Mouse (Mus musculus) spleen, adult 2 months (tissue): ENCODE measurements at regions not wholly inside any gene's neighbourhood (a gene's known extent, or its start where the extent isn't known, plus 50 kb on each side); places are given as distances from the start of the nearest gene placed in this dataset.

ENCODE experiments used
- DNase-seq, 2 experiments: peaks; one replicate each; pipeline versions ENCODE4 v3.0.0 to v3.0.0-alpha.2; 2012 to 2021; ENCODE audit warnings: low spot score in 2 of 2, low read depth in 1 of 2
- H3K27ac ChIP-seq: fragments of 200-500 bp; 2 replicates; pipeline ENCODE4 v1.5.1; 2012; ENCODE audit warnings: low read length, inconsistent platforms; ENCODE audit not compliant: insufficient read depth
- H3K27me3 ChIP-seq: fragments of 200-500 bp; 2 replicates; pipeline ENCODE4 v1.6.1; 2012; ENCODE audit warnings: mild to moderate bottlenecking, moderate library complexity, low read length, inconsistent platforms; ENCODE audit not compliant: control insufficient read depth, insufficient read depth
- H3K36me3 ChIP-seq: fragments of 200-500 bp; 2 replicates; pipeline ENCODE4 v1.6.1; 2012; ENCODE audit warnings: mild to moderate bottlenecking, low read length, inconsistent platforms; ENCODE audit not compliant: control insufficient read depth, insufficient read depth
- H3K4me1 ChIP-seq: fragments of 200-500 bp; 2 replicates; pipeline ENCODE4 v1.6.1; 2011; ENCODE audit warnings: inconsistent platforms; ENCODE audit not compliant: control insufficient read depth, insufficient read depth, insufficient read length
- H3K4me3 ChIP-seq: fragments of 200-500 bp; 2 replicates; pipeline ENCODE4 v1.5.1; 2011; ENCODE audit warnings: mild to moderate bottlenecking, inconsistent platforms; ENCODE audit not compliant: insufficient read depth, insufficient read length; ENCODE audit errors: extremely low read depth
- CTCF ChIP-seq: fragments of 200-500 bp; IDR thresholded peaks from 2 replicates; pipeline ENCODE4 v1.5.1; 2011; ENCODE audit warnings: mild to moderate bottlenecking, inconsistent platforms; ENCODE audit not compliant: insufficient read depth, insufficient read length, insufficient replicate concordance; ENCODE audit errors: extremely low read depth
- POLR2A ChIP-seq: fragments of 200-500 bp; IDR thresholded peaks from 2 replicates; pipeline ENCODE4 v1.6.1; 2011; ENCODE audit warnings: low read depth, low read length, inconsistent platforms
- WGBS: fragments of 180-500 bp; shearing (Covaris S2); methylation state at CpG from one replicate; pipeline ENCODE4 v1.1.7; 2018; 5-methylcytosine and 5-hydroxymethylcytosine counted together

GRCm38 (mm10) chrX:52668679-52669078, 54.9 kb upstream of the Gpc3 start:
- Histone ChIP-seq H3K27me3 (no peaks in the 10 kb centered on the region), H3K4me1 (no peaks in the 10 kb centered on the region)

GRCm38 (mm10) chrX:52679045-52679444, 65.3 kb upstream of the Gpc3 start:
- WGBS, result 34% methylated on average over 5 of the region's 5 CpGs
- TF ChIP-seq POLR2A (no peak), CTCF (peak; percentile 17; the same call in 1 of the 2 replicates)
- Histone ChIP-seq H3K27ac (no peak overlapping the region), H3K4me3 (no peak overlapping the region), H3K27me3 (no peaks in the 10 kb centered on the region), H3K36me3 (no peaks in the 10 kb centered on the region), H3K4me1 (no peaks in the 10 kb centered on the region; the same call in 1 of the 2 replicates)
- DNase-seq, result peak in 1 of 2 experiments; percentile 9

More at GRCm38 (mm10) chrX:52668679-52669078, 54.9 kb upstream of the Gpc3 start:
- 84% methylated on average over 5 of the region's 5 CpGs for WGBS
- no peak for DNase-seq
- Histone ChIP-seq H3K36me3 (no peaks in the 10 kb centered on the region), H3K4me3 (no peak overlapping the region), H3K27ac (no peak overlapping the region)
- TF ChIP-seq POLR2A, result no peak
- TF ChIP-seq CTCF, result no peak

GRCm38 (mm10) chrX:52694392-52694791, 80.6 kb upstream of the Gpc3 start:
- no peak overlapping the region for H3K27ac ChIP-seq
- H3K36me3 ChIP-seq, result no peaks in the 10 kb centered on the region
- 64% methylated on average over 2 of the region's 2 CpGs for WGBS
- H3K4me1 ChIP-seq, result no peaks in the 10 kb centered on the region
- no peaks in the 10 kb centered on the region for H3K27me3 ChIP-seq
- DNase-seq, result no peak
- no peak for TF ChIP-seq POLR2A
- TF ChIP-seq CTCF, result no peak
- no peak overlapping the region for H3K4me3 ChIP-seq

- no peak for TF ChIP-seq POLR2A
- no peak for TF ChIP-seq CTCF
- 11% methylated on average over 1 of the region's 1 CpGs for WGBS
- no peaks in the 10 kb centered on the region for H3K4me1 ChIP-seq
- H3K27ac ChIP-seq, result no peak overlapping the region
- no peak for DNase-seq
- H3K4me3 ChIP-seq, result no peak overlapping the region
- no peaks in the 10 kb centered on the region for H3K27me3 ChIP-seq
- no peaks in the 10 kb centered on the region for H3K36me3 ChIP-seq
Observed at GRCm38 (mm10) chrX:52699615-52700014, 85.9 kb upstream of the Gpc3 start.

GRCm38 (mm10) chrX:52717495-52717894, 73.5 kb upstream of the Ccdc160 start:
- Histone ChIP-seq H3K27me3 (no peaks in the 10 kb centered on the region), H3K27ac (no peak overlapping the region), H3K36me3 (no peaks in the 10 kb centered on the region), H3K4me3 (no peak overlapping the region), H3K4me1 (no peaks in the 10 kb centered on the region)
- no peak for DNase-seq
- TF ChIP-seq POLR2A, result no peak
- WGBS, result 32% methylated on average over 3 of the region's 3 CpGs

GRCm38 (mm10) chrX:52738116-52738515, 52.9 kb upstream of the Ccdc160 start:
- no peak for DNase-seq
- Histone ChIP-seq H3K27me3 (no peaks in the 10 kb centered on the region), H3K27ac (no peak overlapping the region), H3K4me3 (no peak overlapping the region), H3K4me1 (no peaks in the 10 kb centered on the region), H3K36me3 (no peaks in the 10 kb centered on the region)
- TF ChIP-seq CTCF (no peak), POLR2A (no peak)
- WGBS, result 75% methylated on average over 3 of the region's 3 CpGs
